Mouse (Mus musculus) heart, embryonic 10.5 days (tissue): ENCODE measurements at regions not wholly inside any gene's neighbourhood (a gene's known extent, or its start where the extent isn't known, plus 50 kb on each side); places are given as distances from the start of the nearest gene placed in this dataset.
A peak's percentile ranks its signal among the peaks of the same experiment; 100 is the strongest.

Experiments
- DNase-seq: peaks from one replicate; pipeline ENCODE4 v3.0.0-alpha.2; 2017; ENCODE audit warnings: low spot score
- H3K27ac ChIP-seq: fragments of 300-500 bp; sonication (generic); 2 replicates; pipeline ENCODE4 v1.5.1; 2016; ENCODE audit warnings: mild to moderate bottlenecking
- H3K27me3 ChIP-seq: fragments of 300-500 bp; sonication (generic); 2 replicates; pipeline ENCODE4 v1.6.1; 2016; ENCODE audit warnings: mild to moderate bottlenecking; ENCODE audit not compliant: poor library complexity, insufficient read depth, severe bottlenecking
- H3K36me3 ChIP-seq: fragments of 300-500 bp; sonication (generic); 2 replicates; pipeline ENCODE4 v1.6.1; 2016; ENCODE audit warnings: mild to moderate bottlenecking, moderate library complexity
- H3K4me1 ChIP-seq: fragments of 300-500 bp; sonication (generic); 2 replicates; pipeline ENCODE4 v1.6.1; 2016; ENCODE audit warnings: mild to moderate bottlenecking
- H3K4me3 ChIP-seq: fragments of 300-500 bp; sonication (generic); 2 replicates; pipeline ENCODE4 v1.5.1; 2016; ENCODE audit warnings: mild to moderate bottlenecking, moderate library complexity
- H3K9me3 ChIP-seq: fragments of 300-500 bp; sonication (generic); 2 replicates; pipeline ENCODE4 v1.6.1; 2016; ENCODE audit warnings: mild to moderate bottlenecking, moderate library complexity
- WGBS: fragments of 180-500 bp; shearing (Covaris S2); methylation state at CpG from one replicate; pipeline ENCODE4 v1.1.7; 2016; 5-methylcytosine and 5-hydroxymethylcytosine counted together

- Histone ChIP-seq H3K36me3 (no peaks in the 10 kb centered on the region), H3K4me1 (peaks cover 18% of the 10 kb centered on the region), H3K27ac (no peak overlapping the region), H3K9me3 (no peaks in the 10 kb centered on the region), H3K27me3 (peaks cover 14% of the 10 kb centered on the region), H3K4me3 (no peak overlapping the region)
- whole genome bisulfite sequencing = 69% methylated on average over 3 of the region's 3 CpGs
- no peak for DNase-seq
Observed at GRCm38 (mm10) chr9:75955082-75955481, 59.6 kb upstream of the Hmgcll1 start.

GRCm38 (mm10) chr9:75956370-75956769 lies 58.3 kb upstream of the Hmgcll1 start:
- Histone ChIP-seq H3K4me1 (peaks cover 19% of the 10 kb centered on the region), H3K4me3 (no peak overlapping the region), H3K36me3 (no peaks in the 10 kb centered on the region), H3K27me3 (peaks cover 14% of the 10 kb centered on the region), H3K27ac (no peak overlapping the region), H3K9me3 (no peaks in the 10 kb centered on the region)
- DNase-seq = no peak

DNA sequence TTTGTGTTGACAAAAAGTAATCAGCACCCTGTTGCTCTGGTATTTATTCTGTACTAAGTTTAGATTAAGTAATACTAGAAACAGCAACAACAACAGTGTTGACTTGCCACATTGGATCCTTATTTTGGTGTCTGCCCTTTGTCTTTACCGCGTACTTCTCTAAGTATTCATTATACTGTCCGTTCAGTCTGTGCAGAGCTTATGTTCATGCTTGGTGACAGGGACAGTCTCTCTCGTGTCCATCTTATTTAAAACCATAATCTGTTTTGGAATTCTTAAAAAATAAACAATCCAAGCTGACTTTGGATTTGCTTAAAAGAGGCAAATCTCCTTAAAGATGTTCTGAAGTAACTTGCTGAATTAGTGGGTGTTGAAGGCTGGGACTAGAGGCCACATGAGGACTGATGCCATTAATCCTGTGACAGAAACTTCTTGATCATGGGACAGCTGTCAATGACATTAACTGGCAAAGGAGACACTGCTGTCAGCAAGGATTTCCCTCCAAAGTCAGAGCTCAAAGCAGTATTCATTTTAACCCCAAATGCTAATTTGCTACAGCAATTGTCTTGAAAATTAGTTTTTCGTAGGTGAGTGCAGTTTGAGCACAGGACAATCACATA lies 55.8 kb upstream of the Hmgcll1 start:
- no peak overlapping the region for H3K4me3 ChIP-seq
- no peak for DNase-seq
- peaks cover 19% of the 10 kb centered on the region for H3K4me1 ChIP-seq
- WGBS = 50% methylated on average over 5 of the region's 5 CpGs
- H3K27ac ChIP-seq = no peak overlapping the region
- H3K36me3 ChIP-seq = no peaks in the 10 kb centered on the region
- H3K27me3 ChIP-seq = peaks cover 14% of the 10 kb centered on the region
- H3K9me3 ChIP-seq = no peaks in the 10 kb centered on the region

GRCm38 (mm10) chr9:75959775-75960174 lies 54.9 kb upstream of the Hmgcll1 start:
- Histone ChIP-seq H3K9me3 (no peaks in the 10 kb centered on the region), H3K36me3 (no peaks in the 10 kb centered on the region), H3K27ac (peak overlapping the region; percentile 6; the same call in 1 of the 2 replicates), H3K4me1 (peaks cover 19% of the 10 kb centered on the region), H3K4me3 (no peak overlapping the region), H3K27me3 (peaks cover 14% of the 10 kb centered on the region)
- no peak for DNase-seq
- 14% methylated on average over 3 of the region's 3 CpGs for WGBS

GRCm38 (mm10) chr9:75960587-75961349 lies 53.9 kb upstream of the Hmgcll1 start:
- no peak for DNase-seq
- H3K36me3 ChIP-seq = no peaks in the 10 kb centered on the region
- H3K4me1 ChIP-seq = peaks cover 19% of the 10 kb centered on the region
- no peaks in the 10 kb centered on the region for H3K9me3 ChIP-seq
- 65% methylated on average over 8 of the region's 8 CpGs for WGBS
- peaks cover 14% of the 10 kb centered on the region for H3K27me3 ChIP-seq
- H3K27ac ChIP-seq = no peak overlapping the region
- H3K4me3 ChIP-seq = no peak overlapping the region
